Comparison of ENCODE assay signal across 13 mouse cellular contexts in genomic region chr6:30137227-30137626, GRCm38 (mm10).
"Had no signal": no experiment of that assay in that cellular context is flagged by ENCODE, and none has a peak within 500 bp of the region (broad histone marks: within the 10 kb centered on the region; RNA-seq: fewer than 3 reads in every experiment).

No protein-coding gene starts in this region.

- H3K4me2 ChIP-seq: limb, embryonic 15.5 days; liver, embryonic 12.5 days; lung, embryonic 14.5 days; midbrain, embryonic 11.5 days; stomach, embryonic 15.5 days had no signal

- ATAC-seq: liver, embryonic 12.5 days had no signal

- H3K27me3 ChIP-seq: limb, embryonic 15.5 days; liver, embryonic 12.5 days; megakaryocyte, embryonic 14.5 days; stomach, embryonic 15.5 days had no signal

- DNase-seq: kidney, postnatal 25 days; lung, embryonic 14.5 days; lung, postnatal 10 days; right cerebral cortex, postnatal 14 days; thymus, adult 2 months; thymus, postnatal 25 days had no signal

- H3K9ac ChIP-seq: limb, embryonic 15.5 days; liver, embryonic 12.5 days; lung, embryonic 14.5 days; stomach, embryonic 15.5 days had no signal

- H3K27ac ChIP-seq: left cerebral cortex, adult 2 months; limb, embryonic 15.5 days; liver, embryonic 12.5 days; macrophage; stomach, embryonic 15.5 days had no signal

- H3K9me3 ChIP-seq: limb, embryonic 15.5 days; liver, embryonic 12.5 days; megakaryocyte, embryonic 14.5 days; stomach, embryonic 15.5 days had no signal

- H3K4me1 ChIP-seq: limb, embryonic 15.5 days; stomach, embryonic 15.5 days had no signal

- H3K4me3 ChIP-seq: left cerebral cortex, adult 2 months; limb, embryonic 15.5 days; liver, embryonic 12.5 days; megakaryocyte, embryonic 14.5 days; stomach, embryonic 15.5 days had no signal
